Mouse (Mus musculus): Measurements from ENCODE around the gene Tnr. TPM values are rescaled to one million over a fixed set of nuclear protein-coding genes. Genes with fewer than 3 reads are reported as not detected.

The Tnr gene
- polyA plus RNA-seq, 1 experiment = 0.13 TPM

- WGBS = 95% methylated on average over 14 of the region's 14 CpGs
- no peak for DNase-seq
Measured at GRCm38 (mm10) chr1:159594099-159595058, 70.8 kb downstream of the Tnr start.

GRCm38 (mm10) chr1:159595729-159596128 lies 72.2 kb downstream of the Tnr start:
- TF ChIP-seq CTCF (IDR thresholded peaks at IDR 0.05; ENCODE audit: borderline replicate concordance, control insufficient read depth, extremely low read depth, insufficient read depth, low read length, poor library complexity) (no peak), POLR2A (IDR thresholded peaks at IDR 0.05; ENCODE audit: control insufficient read depth, extremely low read depth, insufficient read depth, low read length, poor library complexity) (no peak)
- DNase-seq = no peak
- Histone ChIP-seq H3K4me3 (ENCODE audit: control insufficient read depth, insufficient read depth, low read length) (no peak overlapping the region), H3K36me3 (ENCODE audit: control insufficient read depth, insufficient read depth, low read length) (no peaks in the 10 kb centered on the region), H3K27ac (ENCODE audit: control insufficient read depth, insufficient read depth, low read length) (no peak overlapping the region), H3K27me3 (ENCODE audit: control insufficient read depth, insufficient read depth, low read length) (no peaks in the 10 kb centered on the region), H3K4me1 (replicated peaks; ENCODE audit: control insufficient read depth, insufficient read depth, low read length) (no peaks in the 10 kb centered on the region)
- WGBS = 48% methylated on average over 3 of the region's 3 CpGs

More at GRCm38 (mm10) chr1:159594099-159595058, 70.8 kb downstream of the Tnr start:
- TF ChIP-seq CTCF (IDR thresholded peaks at IDR 0.05; ENCODE audit: borderline replicate concordance, control insufficient read depth, extremely low read depth, insufficient read depth, low read length, poor library complexity) (no peak), POLR2A (IDR thresholded peaks at IDR 0.05; ENCODE audit: control insufficient read depth, extremely low read depth, insufficient read depth, low read length, poor library complexity) (no peak)
- no peaks in the 10 kb centered on the region for H3K27me3 ChIP-seq (ENCODE audit: control insufficient read depth, insufficient read depth, low read length)
- H3K4me3 ChIP-seq (ENCODE audit: control insufficient read depth, insufficient read depth, low read length) = no peak overlapping the region
- H3K4me1 ChIP-seq (replicated peaks; ENCODE audit: control insufficient read depth, insufficient read depth, low read length) = no peaks in the 10 kb centered on the region
- H3K27ac ChIP-seq (ENCODE audit: control insufficient read depth, insufficient read depth, low read length) = no peak overlapping the region
- no peaks in the 10 kb centered on the region for H3K36me3 ChIP-seq (ENCODE audit: control insufficient read depth, insufficient read depth, low read length)

GRCm38 (mm10) chr1:159596640-159597039 lies 73.1 kb downstream of the Tnr start:
- TF ChIP-seq POLR2A (IDR thresholded peaks at IDR 0.05; ENCODE audit: control insufficient read depth, extremely low read depth, insufficient read depth, low read length, poor library complexity) = no peak
- no peak for TF ChIP-seq CTCF (IDR thresholded peaks at IDR 0.05; ENCODE audit: borderline replicate concordance, control insufficient read depth, extremely low read depth, insufficient read depth, low read length, poor library complexity)

GRCm38 (mm10) chr1:159613561-159613960 lies 90.0 kb downstream of the Tnr start:
- no peak for TF ChIP-seq CTCF (IDR thresholded peaks at IDR 0.05; ENCODE audit: borderline replicate concordance, control insufficient read depth, extremely low read depth, insufficient read depth, low read length, poor library complexity)
- no peak for TF ChIP-seq POLR2A (IDR thresholded peaks at IDR 0.05; ENCODE audit: control insufficient read depth, extremely low read depth, insufficient read depth, low read length, poor library complexity)
- H3K36me3 ChIP-seq (ENCODE audit: control insufficient read depth, insufficient read depth, low read length) = no peaks in the 10 kb centered on the region
- no peaks in the 10 kb centered on the region for H3K27me3 ChIP-seq (ENCODE audit: control insufficient read depth, insufficient read depth, low read length)
- no peak for DNase-seq
- H3K27ac ChIP-seq (ENCODE audit: control insufficient read depth, insufficient read depth, low read length) = no peak overlapping the region
- no peaks in the 10 kb centered on the region for H3K4me1 ChIP-seq (replicated peaks; ENCODE audit: control insufficient read depth, insufficient read depth, low read length)
- no peak overlapping the region for H3K4me3 ChIP-seq (ENCODE audit: control insufficient read depth, insufficient read depth, low read length)
- 82% methylated on average over 4 of the region's 4 CpGs for WGBS

More at GRCm38 (mm10) chr1:159596640-159597039, 73.1 kb downstream of the Tnr start:
- Histone ChIP-seq H3K4me1 (replicated peaks; ENCODE audit: control insufficient read depth, insufficient read depth, low read length) (no peaks in the 10 kb centered on the region), H3K27ac (ENCODE audit: control insufficient read depth, insufficient read depth, low read length) (no peak overlapping the region), H3K36me3 (ENCODE audit: control insufficient read depth, insufficient read depth, low read length) (no peaks in the 10 kb centered on the region), H3K27me3 (ENCODE audit: control insufficient read depth, insufficient read depth, low read length) (no peaks in the 10 kb centered on the region), H3K4me3 (ENCODE audit: control insufficient read depth, insufficient read depth, low read length) (no peak overlapping the region)
- WGBS = 7% methylated on average over 2 of the region's 2 CpGs
- no peak for DNase-seq

- no peaks in the 10 kb centered on the region for H3K36me3 ChIP-seq (ENCODE audit: control insufficient read depth, insufficient read depth, low read length)
- H3K4me3 ChIP-seq (ENCODE audit: control insufficient read depth, insufficient read depth, low read length) = no peak overlapping the region
- H3K27ac ChIP-seq (ENCODE audit: control insufficient read depth, insufficient read depth, low read length) = no peak overlapping the region
- TF ChIP-seq CTCF (IDR thresholded peaks at IDR 0.05; ENCODE audit: borderline replicate concordance, control insufficient read depth, extremely low read depth, insufficient read depth, low read length, poor library complexity) = no peak
- TF ChIP-seq POLR2A (IDR thresholded peaks at IDR 0.05; ENCODE audit: control insufficient read depth, extremely low read depth, insufficient read depth, low read length, poor library complexity) = no peak
- H3K4me1 ChIP-seq (replicated peaks; ENCODE audit: control insufficient read depth, insufficient read depth, low read length) = no peaks in the 10 kb centered on the region
- WGBS = 87% methylated on average over 6 of the region's 6 CpGs
- H3K27me3 ChIP-seq (ENCODE audit: control insufficient read depth, insufficient read depth, low read length) = no peaks in the 10 kb centered on the region
- DNase-seq = no peak
Measured at GRCm38 (mm10) chr1:159614062-159614601, 90.6 kb downstream of the Tnr start.

- no peak for TF ChIP-seq CTCF (IDR thresholded peaks at IDR 0.05; ENCODE audit: borderline replicate concordance, control insufficient read depth, extremely low read depth, insufficient read depth, low read length, poor library complexity)
- TF ChIP-seq POLR2A (IDR thresholded peaks at IDR 0.05; ENCODE audit: control insufficient read depth, extremely low read depth, insufficient read depth, low read length, poor library complexity) = no peak
- Histone ChIP-seq H3K27me3 (ENCODE audit: control insufficient read depth, insufficient read depth, low read length) (no peaks in the 10 kb centered on the region), H3K4me3 (ENCODE audit: control insufficient read depth, insufficient read depth, low read length) (no peak overlapping the region), H3K4me1 (replicated peaks; ENCODE audit: control insufficient read depth, insufficient read depth, low read length) (no peaks in the 10 kb centered on the region), H3K36me3 (ENCODE audit: control insufficient read depth, insufficient read depth, low read length) (no peaks in the 10 kb centered on the region), H3K27ac (ENCODE audit: control insufficient read depth, insufficient read depth, low read length) (no peak overlapping the region)
- 71% methylated on average over 16 of the region's 16 CpGs for WGBS
- DNase-seq = no peak
Measured at GRCm38 (mm10) chr1:159614644-159615431, 91.3 kb downstream of the Tnr start.
